Mouse (Mus musculus) lung, postnatal 25 days (tissue): ENCODE data around the gene Igfbpl1.

ENCODE experiments used
- DNase-seq: peaks from one replicate; pipeline ENCODE4 v3.0.0; 2022; ENCODE audit warnings: low spot score

Igfbpl1 gene

DNA sequence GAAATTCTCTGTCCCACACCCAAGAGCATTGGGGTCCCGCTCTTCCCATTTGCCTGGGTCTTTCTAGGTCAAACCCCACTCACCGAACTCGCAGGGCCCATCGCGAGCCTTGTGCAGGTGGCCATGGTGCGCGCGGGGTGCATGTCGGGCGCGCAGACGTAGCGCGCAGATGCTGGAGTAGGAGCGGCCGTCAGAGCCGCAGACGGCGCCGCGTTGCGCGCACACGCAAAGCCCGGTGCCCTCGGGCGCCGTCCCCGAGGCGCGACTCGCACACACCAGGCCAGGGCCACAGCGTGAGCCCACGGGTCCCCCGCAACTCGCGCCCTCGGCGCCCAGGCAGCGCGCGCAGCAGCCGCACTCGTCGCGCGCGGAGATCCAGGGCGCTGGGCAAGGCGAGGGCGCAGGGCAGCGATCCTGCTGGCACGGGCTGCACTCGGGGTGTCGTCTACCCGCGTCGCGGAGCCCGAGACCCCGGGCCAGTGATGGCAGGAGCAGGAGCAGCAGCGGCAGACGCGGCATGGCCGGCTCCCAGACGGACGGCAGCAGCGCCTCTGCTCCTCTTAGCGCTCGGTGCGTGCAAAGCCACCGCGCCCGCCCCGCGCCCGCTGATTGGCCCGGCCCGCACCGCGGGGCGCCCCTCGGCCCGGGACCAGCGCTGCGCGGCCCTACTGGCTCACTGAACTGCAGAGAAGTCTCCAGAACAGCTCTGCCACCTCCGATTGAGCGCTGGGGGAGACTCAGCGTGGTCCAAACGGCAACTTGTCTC, at the start of gene Igfbpl1:
Gene Igfbpl1 (minus strand): TSS at position 649 of the 766 bp plus-strand sequence.
- no peak for DNase-seq

DNA sequence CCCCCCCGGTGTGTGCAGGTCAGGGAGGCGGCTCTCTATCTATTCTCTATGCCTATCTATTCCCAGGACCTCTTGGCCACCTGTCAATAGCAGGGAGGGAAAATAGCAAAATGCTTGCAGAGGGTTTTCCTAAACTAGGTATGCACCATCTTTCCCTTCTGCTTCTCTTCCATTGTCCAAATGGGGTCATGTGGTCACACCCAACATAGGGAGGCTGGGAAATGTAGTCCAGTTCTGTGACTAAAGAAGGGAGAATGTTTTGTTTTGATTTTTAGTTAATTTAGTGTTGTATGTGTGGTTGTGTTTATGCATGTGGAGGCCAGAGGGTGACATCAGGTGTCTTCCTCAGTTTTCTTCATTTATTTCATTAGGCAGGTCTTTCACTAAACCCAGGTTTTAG, 45.4 kb upstream of the Igfbpl1 start:
- DNase-seq = no peak

DNA sequence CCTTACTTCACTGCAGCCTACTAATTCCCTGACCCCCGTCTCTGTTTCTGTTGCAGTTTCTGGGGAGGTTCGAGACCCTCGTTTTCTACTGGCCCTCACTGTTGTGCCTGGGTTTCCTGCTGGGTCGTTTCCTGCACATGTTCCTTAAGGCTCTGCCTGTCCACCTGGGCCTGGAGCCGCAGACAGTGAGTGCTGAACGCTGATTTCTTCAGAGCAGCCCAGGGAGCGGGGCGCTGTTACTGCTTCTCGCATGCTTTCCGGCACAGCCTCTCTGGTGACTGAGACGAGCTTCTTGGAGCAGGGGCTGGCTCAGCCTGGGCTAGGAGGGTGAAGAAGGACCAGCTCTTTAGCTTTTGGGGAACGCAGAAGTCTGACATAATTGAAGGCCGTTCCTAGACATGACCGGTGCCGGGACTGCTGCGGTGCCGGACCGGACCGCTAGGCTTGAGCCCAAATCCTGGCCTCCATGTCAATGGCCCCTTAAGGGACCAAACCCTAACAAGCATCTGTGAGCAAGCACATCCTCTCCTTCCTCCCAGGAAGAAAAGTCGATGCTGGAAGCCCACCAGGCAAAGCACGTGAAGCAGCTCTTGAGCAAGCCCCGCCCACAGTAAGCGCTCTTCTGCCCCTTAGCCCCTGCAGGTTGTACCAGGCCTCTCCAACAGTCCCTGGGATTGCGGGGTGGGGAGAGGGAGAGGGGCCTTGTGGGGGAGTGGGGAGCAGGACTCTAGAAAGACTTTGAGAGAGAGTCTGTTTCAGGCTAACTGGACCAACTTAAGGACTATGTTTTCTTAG, 42.5 kb upstream of the Igfbpl1 start:
- DNase-seq = no peak

DNA sequence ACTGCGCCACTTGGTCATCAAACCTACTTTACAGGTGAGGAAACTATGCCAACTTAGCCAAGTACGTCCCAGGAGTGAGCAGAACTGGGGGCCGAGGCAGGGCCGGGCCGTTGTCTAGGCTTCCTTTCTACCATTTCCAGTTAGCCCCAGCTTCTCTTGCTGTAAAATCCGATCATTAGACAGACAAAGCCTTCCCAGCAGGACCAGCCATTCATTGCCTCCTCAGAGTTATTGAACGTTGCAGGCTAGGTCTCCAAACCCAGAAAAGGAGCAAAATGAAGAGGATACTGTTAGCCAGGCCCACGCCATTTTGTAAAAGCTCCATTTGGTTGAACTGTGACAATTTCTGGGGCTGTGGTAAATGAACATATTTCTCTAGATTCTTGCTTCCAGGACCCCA, 40.7 kb upstream of the Igfbpl1 start:
- no peak for DNase-seq

DNA sequence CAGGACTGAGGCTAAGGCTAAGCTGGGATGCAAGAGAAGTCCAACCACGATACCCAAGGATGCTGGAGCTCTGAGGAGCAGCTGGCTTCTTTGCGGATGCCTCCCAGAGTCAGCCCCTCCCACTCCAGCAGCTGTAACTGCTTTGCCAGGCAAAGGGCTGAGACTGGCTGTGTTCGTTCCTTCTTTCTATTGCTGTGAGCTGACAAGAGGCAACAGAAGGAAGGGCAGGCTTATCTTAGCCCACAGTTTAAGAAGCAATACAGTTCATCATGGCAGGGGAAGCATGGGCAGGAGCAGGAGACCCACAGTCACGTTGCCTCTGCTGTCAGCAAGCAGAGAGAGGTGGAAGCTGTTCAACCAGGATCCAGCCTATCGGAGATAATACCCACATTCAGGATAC, 34.4 kb upstream of the Igfbpl1 start:
- DNase-seq = no peak

DNA sequence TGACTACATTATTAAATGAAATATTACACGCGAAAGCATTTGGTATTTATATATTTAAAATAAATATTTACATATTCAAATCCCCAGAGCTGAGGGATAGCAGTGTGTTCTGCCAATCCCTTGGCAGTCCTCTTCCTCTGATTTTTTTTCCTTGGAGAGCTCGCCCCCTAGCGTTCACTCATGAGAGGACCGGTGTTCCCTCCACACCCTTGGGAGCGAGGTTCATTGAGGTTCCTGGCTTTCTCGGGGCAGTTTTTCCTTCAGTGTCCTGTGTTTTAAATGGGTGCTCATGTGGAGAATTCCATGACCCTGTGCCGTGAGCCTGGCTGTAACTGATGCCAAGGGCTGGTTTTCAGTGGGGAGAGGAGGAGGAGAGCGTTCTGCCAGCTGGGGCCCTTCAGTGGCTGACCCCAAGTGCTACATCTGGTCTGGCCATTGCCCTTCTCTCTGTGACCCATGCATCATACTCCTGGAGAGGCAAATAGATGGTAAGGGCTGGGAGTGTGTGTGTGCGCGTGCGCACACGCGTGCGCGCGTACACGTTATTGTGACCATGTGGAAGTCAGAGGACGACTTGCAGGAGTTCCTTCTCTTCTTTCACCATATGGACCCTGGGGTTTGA, 29.2 kb upstream of the Igfbpl1 start:
- peak; percentile 71 for DNase-seq

DNA sequence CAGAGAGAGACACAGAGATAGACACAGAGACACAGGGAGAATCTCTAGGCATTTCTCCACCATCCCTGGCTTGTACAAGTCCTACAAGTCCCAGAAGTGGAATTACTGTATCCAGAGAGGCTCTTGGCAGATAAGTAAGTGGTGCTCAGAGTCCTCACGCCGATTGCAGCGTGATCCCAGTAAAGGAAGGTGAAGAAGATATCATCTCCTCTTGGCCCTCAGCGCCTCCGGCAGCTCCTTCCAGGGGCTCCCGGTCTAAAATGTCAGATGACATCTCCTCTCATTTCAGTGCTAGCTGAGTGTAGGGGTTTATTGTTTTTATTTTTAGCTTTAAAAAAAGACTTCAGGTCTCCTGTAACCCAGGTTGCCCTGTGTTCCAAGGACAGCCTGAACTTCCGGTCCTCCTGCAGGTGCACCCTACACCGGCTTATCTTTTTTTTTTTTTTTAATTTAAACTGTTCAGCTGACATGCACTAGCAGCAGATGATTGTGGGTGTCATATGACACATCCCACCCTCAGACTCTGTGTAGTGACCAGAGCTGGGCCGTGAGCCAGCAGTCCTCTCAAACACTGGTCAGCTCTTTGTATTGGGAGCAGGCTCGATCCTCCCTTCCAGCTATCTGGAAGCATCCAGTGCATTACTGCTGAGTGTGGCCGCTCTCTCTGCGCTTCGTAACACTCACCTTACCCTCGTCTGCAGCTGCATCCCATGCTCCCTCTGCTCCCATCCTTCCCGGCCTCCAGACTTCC, 26.9 kb upstream of the Igfbpl1 start:
- DNase-seq = no peak

DNA sequence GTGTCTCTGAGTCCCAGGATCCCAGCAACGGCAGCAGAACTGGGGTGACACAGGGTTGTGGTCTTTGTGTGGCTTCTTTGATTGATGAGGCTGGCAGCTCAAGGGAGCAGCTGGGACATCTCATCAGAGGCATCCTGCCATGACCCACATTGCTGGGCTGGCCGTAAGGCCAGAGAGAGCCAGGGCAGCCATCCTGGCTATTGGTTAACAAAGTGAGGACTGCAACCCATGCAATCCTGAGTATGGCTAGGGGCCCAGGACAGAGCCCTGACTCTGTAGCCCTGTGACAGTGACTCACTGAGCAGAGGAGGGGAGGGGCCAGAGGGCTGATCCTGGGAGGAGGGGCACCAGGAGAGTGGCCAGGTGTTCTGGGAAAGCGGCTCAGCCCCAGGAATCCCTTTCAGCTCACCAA, 24.9 kb upstream of the Igfbpl1 start:
- peak; percentile 10 for DNase-seq

DNA sequence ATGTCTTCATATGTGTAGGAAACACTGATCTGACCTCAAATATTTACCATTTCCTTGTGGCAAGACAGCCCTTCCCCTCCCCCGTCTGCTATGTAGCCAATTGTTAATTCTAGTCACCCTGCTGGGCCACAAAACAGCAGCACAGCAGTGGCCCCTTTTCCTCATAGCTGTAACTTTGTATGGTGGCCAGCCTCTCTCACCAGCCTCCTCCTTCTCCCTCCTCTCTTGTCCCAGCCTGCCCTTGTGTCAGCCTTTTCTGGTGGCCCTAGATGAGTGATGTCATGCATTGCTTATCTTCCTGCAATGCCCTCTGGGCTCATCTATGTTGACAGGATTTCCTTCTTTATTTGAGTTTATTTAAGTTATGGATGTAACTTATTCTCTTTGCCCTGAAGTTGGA, 22.7 kb upstream of the Igfbpl1 start:
- no peak for DNase-seq

DNA sequence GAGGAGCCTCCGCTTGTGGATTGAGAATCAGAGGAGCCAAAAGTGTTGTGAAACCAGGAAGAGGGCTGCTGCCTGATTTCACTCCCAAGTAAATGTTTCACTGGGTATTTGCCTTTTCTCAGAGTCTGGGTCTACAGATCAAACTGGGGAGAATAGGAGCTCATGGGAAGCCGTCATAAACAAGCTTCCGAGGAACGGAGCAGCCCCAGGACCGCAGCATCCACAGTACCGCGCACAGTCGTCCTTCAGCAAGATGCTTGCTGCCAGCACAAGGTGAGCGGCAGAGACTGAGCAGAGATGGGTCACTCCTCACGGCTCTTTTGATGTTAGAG, 22.1 kb upstream of the Igfbpl1 start:
- DNase-seq = no peak

DNA sequence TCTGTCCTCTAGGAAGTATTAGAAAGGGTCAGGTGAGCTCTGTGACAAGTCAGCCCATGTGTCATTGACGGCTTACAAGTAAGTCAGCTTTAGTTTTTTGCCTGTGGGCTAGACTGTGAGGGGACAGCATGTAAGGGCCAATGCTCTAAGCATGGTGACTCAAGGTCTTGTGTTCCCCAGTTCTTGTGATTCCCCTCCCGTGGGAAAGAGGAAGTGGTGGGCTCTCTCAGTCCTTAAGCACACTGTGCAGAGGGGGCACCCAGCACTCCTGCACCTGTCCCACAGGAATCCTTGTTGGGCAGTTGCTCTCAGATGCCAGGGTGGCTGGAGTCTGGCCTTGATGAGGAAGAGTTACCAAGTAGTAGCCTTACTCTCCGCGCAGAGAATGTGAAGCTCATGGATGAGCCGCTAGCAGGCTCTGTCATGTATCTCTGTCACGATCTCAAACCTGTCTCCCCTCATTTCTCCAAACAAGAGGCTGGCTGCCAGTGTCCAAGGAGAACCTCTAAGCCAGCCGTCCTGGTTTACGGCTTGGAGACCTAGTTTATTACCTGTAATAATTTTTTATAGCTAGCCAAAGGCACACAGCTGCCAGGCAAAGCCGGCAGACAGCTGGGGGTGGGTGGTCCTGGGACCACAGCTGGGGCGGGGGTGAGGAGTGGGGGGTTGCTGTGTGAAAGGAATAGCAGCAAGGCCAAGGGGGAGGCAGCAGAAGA, 21.5 kb upstream of the Igfbpl1 start, which contains the start of gene Stra6l:
Gene Stra6l (plus strand): TSS at position 556 of the 716 bp plus-strand sequence.
- no peak for DNase-seq

DNA sequence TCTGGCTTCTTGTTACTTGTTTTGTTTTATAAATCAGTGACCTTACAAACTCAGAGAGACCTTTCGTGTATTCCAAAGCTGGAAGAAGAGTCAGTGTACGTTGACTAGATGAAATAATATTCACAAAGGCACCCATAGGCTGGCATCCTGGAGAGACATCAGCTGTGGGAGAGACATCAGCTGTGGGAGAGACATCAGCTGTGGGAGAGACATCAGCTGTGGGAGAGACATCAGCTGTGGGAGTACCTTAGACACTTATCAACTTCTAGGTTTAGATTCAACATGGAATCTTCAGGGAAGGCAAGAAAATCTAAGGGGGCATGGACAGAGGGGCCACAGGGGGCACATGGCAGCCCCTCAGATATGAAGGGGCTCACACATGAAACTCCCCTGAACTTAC, 19.5 kb upstream of the Igfbpl1 start:
- DNase-seq = no peak

DNA sequence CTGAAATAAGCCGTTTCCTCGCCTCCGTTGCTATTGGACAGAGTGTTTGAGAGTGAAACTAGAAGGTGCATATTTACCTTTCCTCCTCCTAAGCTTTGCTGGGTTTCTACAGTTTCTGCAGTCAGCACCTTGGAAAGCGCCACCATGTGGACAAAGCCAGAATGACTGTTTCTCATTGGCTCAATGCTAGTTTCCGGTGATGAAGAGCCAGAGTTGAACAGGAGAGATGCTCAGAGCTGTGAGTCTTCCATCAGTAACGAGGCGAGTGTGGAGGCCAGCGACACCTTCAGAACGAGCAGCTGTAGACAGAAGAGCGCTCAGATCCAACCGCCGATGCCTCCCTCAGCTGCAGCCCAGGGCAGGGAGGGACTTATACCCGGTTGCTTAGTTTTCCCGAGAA, 17.6 kb upstream of the Igfbpl1 start:
- no peak for DNase-seq

DNA sequence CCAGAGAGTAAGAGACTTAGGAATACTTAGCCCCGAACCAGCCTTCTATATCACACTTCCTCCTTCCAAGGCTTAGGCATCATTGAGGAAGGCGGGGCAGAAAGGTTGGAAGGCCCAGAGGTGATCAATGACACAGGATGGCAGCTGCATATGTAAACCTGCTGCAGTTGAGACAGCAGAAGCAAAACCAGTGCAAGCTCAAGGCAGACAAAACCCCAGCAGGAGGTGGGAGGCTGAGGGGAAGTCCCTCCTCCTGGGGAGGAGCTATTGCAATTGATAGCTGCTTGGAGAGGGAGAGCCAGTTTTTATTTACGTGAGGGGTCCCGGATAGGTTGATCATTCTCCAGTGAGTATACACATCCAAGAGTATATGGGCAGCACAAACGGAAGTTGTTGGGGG, 6.7 kb upstream of the Igfbpl1 start:
- no peak for DNase-seq

DNA sequence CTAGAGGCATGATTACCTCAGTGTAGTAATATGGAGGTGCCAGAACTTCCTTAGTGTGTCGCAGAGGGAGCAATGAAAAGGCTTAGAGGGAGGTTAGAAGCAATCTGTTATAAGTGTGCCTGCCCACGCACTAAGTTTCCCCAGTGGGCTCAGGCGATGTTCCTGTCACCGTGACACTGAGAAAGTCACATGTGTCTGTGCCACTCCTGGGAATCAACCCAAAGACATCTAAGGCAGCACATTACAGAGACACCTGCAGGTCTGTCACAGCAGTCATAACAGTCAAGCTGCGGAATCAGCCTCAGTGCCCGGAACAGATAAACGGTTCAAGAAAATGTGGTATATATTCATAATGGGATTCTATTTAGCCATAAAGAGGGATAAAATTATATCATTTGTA, 5.3 kb upstream of the Igfbpl1 start:
- no peak for DNase-seq

DNA sequence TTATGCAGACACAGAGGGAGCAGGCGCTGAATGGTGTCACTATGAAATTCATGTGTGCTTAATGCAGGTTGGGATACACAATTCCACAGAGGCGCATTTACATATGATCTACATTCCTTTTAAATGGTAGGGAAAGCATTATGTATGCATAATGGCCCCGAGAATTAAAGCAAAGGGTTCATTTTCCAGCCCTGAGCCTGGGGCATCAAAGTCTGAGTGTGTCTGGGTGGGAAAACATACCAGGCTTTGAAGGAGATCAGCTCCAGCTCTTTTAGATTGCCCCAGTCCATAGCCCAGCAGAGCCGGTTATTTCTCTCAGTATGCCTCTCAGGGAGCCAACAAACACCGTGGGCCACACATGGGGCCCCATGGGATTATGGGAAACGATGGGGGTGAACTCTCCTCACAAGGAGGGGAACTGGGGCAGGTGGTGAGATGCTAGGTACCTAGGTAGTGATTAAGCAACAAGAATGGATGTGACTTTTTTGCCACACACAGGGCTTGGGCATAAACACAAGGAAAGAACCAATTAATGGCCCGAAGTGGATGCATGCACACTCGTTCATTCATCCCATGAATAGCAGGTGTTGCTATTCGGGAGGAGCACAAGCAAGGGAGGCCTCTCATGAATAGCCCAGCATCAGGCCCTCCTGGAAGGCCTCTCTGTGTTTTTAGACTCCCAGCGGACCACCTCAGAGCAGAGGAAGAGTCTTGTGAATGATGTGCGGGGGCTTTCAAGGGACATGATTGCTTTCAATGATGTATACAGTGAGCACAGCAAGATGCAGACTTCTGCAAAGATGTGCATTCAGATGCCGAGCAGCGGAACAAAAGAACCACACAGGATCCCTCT, 3.4 kb upstream of the Igfbpl1 start:
- DNase-seq = no peak

DNA sequence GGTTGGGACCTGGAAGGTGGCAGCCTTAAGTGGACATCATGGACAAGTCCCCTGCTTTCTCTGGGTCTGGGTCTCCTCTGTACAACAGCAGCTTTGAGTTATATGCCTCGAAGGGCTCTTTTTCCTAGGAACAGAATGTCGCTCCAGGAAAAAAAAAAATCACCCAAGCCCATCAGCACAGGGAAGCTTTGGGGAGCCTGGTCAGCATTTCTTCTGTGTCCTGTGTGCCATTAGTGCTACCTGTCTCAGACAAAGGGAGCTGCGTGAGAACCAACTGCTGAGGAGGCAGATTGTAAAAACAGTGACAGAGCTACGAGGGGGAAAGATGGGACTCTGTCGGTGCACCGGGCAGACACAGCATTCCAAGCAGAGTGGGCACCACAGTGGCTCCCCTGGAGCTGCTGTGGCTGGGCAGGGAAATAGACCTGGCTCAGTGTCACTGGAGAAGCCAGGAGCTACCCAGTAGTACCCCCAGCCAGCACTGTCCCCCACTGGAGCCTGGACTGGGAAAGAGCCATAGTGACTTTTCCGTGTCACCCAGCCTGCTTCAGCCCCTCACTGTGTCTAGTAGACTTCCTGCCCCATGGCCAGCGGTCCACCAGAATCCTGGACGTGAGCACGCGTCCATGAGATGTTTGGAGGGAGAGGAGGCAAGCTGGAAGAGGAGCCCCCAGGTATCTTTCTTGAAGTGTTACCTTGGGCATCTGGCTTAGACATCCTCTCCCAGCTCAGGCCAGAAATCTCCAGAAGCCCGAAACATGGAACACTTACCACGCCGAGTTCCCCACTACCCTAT, 1.8 kb downstream of the Igfbpl1 start:
- no peak for DNase-seq

DNA sequence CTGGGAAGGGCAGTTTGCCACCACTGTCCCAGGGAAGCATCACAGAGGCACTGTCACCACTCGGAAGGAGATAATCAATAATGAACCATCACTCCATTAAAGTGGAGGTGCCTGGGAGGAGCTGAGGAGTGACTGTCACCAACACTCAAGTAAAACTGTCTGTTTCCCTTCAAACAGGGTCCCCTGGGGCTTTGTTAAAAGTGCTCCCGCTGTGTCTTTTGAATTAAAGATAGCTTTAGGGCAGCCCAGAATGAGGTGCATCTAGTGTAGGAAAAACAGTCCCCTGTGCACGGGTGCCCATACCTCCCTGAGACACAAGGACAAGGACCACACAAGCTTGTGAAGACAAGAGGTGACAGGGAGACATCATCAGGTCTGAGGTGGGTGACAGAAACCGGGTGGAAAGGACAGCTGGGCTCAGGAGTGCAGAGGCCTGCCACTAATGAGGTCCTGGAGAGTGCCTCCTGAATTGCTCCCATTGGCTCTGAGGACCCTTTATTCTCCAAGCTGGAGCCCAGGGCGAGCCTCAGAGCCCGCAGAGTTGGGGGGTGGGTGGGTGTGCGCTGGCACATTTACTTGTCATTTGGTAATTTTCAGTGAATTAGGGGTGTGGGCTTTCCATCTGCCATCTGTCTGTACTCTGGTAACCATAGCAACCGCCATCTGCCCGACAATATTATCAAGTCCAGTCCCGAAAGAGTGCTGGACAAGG, 2.5 kb downstream of the Igfbpl1 start:
- no peak for DNase-seq
